Mouse (Mus musculus): ENCODE measurements at regions not wholly inside any gene's neighbourhood (a gene's known extent, or its start where the extent isn't known, plus 50 kb on each side); places are given as distances from the start of the nearest gene placed in this dataset.
"Not testable (repeated sequence)": the region's sequence is repeated elsewhere in the genome, so short reads cannot be mapped to it uniquely, and the experiment has no call there.

- peak; percentile 4 to 74 for DNase-seq (ENCODE audit: low spot score in 2 of 2)
Observed at GRCm38 (mm10) chr16:26860566-26860965, 130.9 kb downstream of the Gmnc start.

GRCm38 (mm10) chr16:26849191-26849590 is 142.3 kb downstream of the Gmnc start:
- peak in 1 of 2 experiments; percentile 73 for DNase-seq (ENCODE audit: low spot score in 2 of 2)

GRCm38 (mm10) chr16:26827006-26827405 is 164.4 kb downstream of the Gmnc start:
- no peak for DNase-seq (ENCODE audit: low spot score in 2 of 2)

- not testable (repeated sequence) for DNase-seq (ENCODE audit: low spot score in 2 of 2)
Observed at GRCm38 (mm10) chr16:26811201-26811600, 180.3 kb downstream of the Gmnc start.

- DNase-seq (ENCODE audit: low spot score in 2 of 2) = no peak
Observed at GRCm38 (mm10) chr16:26805426-26805825, 186.0 kb downstream of the Gmnc start.

- DNase-seq (ENCODE audit: low spot score in 2 of 2) = no peak
Observed at GRCm38 (mm10) chr16:26787042-26787620, 204.3 kb downstream of the Gmnc start.

- DNase-seq (ENCODE audit: low spot score in 2 of 2) = peak in 1 of 2 experiments; percentile 49
Observed at GRCm38 (mm10) chr16:26782331-26782730, 200.8 kb downstream of the Il1rap start.
